Mouse (Mus musculus): ENCODE data around the gene Sash3. TPM values are rescaled to one million over a fixed set of nuclear protein-coding genes. Genes with fewer than 3 reads are reported as not detected.
"Not testable (repeated sequence)": the region's sequence is repeated elsewhere in the genome, so short reads cannot be mapped to it uniquely, and the experiment has no call there.

Gene Sash3
- polyA plus RNA-seq, 1 experiment from 2014 or later = 3.4 TPM

- Histone ChIP-seq H3K27me3 (replicated peaks; ENCODE audit: control insufficient read depth, insufficient read depth, low read length) (no peaks in the 10 kb centered on the region), H3K4me3 (ENCODE audit: low read depth, low read length) (no peak overlapping the region), H3K36me3 (ENCODE audit: control insufficient read depth, insufficient read depth, low read length) (no peaks in the 10 kb centered on the region), H3K9me3 (ENCODE audit: control insufficient read depth, low read length) (no peaks in the 10 kb centered on the region), H3K9ac (ENCODE audit: low read length) (no peak overlapping the region), H3K27ac (ENCODE audit: low read depth) (no peak overlapping the region), H3K4me2 (ENCODE audit: low read length) (no peak overlapping the region), H3K4me1 (replicated peaks; ENCODE audit: control insufficient read depth, insufficient read depth, low read length) (no peaks in the 10 kb centered on the region)
- DNase-seq (ENCODE audit: low spot score) (no peak), ATAC-seq (replicated peaks; ENCODE audit: low FRiP score, low TSS enrichment, low read depth) (no peak)
- 76% methylated on average over 6 of the region's 6 CpGs for WGBS
Measured at GRCm38 (mm10) chrX:48204469-48204868, 58.2 kb downstream of the Sash3 start.

GRCm38 (mm10) chrX:48207761-48208487 is 61.7 kb downstream of the Sash3 start:
- H3K9me3 ChIP-seq (ENCODE audit: control insufficient read depth, low read length) = no peaks in the 10 kb centered on the region
- peak overlapping the region; percentile 60 for H3K9ac ChIP-seq (ENCODE audit: low read length)
- H3K36me3 ChIP-seq (ENCODE audit: control insufficient read depth, insufficient read depth, low read length) = no peaks in the 10 kb centered on the region
- H3K27me3 ChIP-seq (replicated peaks; ENCODE audit: control insufficient read depth, insufficient read depth, low read length) = no peaks in the 10 kb centered on the region
- peak overlapping the region; percentile 57 for H3K4me3 ChIP-seq (ENCODE audit: low read depth, low read length)
- ATAC-seq (replicated peaks; ENCODE audit: low FRiP score, low TSS enrichment, low read depth) (peak; percentile 78), DNase-seq (ENCODE audit: low spot score) (no peak)
- H3K27ac ChIP-seq (ENCODE audit: low read depth) = peak overlapping the region; percentile 48; the same call in 1 of the 2 replicates
- peak overlapping the region; percentile 49 for H3K4me2 ChIP-seq (ENCODE audit: low read length)
- no peaks in the 10 kb centered on the region for H3K4me1 ChIP-seq (replicated peaks; ENCODE audit: control insufficient read depth, insufficient read depth, low read length)
- 9% methylated on average over 33 of the region's 36 CpGs for WGBS

GRCm38 (mm10) chrX:48208519-48209185 is 62.4 kb downstream of the Sash3 start, which contains the start of gene Zdhhc9:
Gene Zdhhc9 (minus strand): TSS chrX:48208878.
- no peaks in the 10 kb centered on the region for H3K9me3 ChIP-seq (ENCODE audit: control insufficient read depth, low read length)
- H3K9ac ChIP-seq (ENCODE audit: low read length) = peak within 1 kb of the TSS; percentile 60
- no peaks in the 10 kb centered on the region for H3K4me1 ChIP-seq (replicated peaks; ENCODE audit: control insufficient read depth, insufficient read depth, low read length)
- DNase-seq (ENCODE audit: low spot score) (peak; percentile 94), ATAC-seq (replicated peaks; ENCODE audit: low FRiP score, low TSS enrichment, low read depth) (peak; percentile 98)
- no peaks in the 10 kb centered on the region for H3K27me3 ChIP-seq (replicated peaks; ENCODE audit: control insufficient read depth, insufficient read depth, low read length)
- no peaks in the 10 kb centered on the region for H3K36me3 ChIP-seq (ENCODE audit: control insufficient read depth, insufficient read depth, low read length)
- H3K4me2 ChIP-seq (ENCODE audit: low read length) = peak within 1 kb of the TSS; percentile 49
- peak within 1 kb of the TSS; percentile 57 for H3K4me3 ChIP-seq (ENCODE audit: low read depth, low read length)
- 14% methylated on average over 33 of the region's 34 CpGs for WGBS
- peak within 1 kb of the TSS; percentile 48; the same call in 1 of the 2 replicates for H3K27ac ChIP-seq (ENCODE audit: low read depth)

- H3K4me1 ChIP-seq (replicated peaks; ENCODE audit: control insufficient read depth, insufficient read depth, low read length); H3K9ac ChIP-seq (ENCODE audit: low read length); ATAC-seq (replicated peaks; ENCODE audit: low FRiP score, low TSS enrichment, low read depth); H3K9me3 ChIP-seq (ENCODE audit: control insufficient read depth, low read length); H3K27me3 ChIP-seq (replicated peaks; ENCODE audit: control insufficient read depth, insufficient read depth, low read length); H3K36me3 ChIP-seq (ENCODE audit: control insufficient read depth, insufficient read depth, low read length); H3K27ac ChIP-seq (ENCODE audit: low read depth); H3K4me3 ChIP-seq (ENCODE audit: low read depth, low read length); DNase-seq (ENCODE audit: low spot score); H3K4me2 ChIP-seq (ENCODE audit: low read length): not testable (repeated sequence)
- 82% methylated on average over 3 of the region's 4 CpGs for WGBS
Measured at GRCm38 (mm10) chrX:48209746-48210145, 63.5 kb downstream of the Sash3 start.

Other genes starting within 250 kb of the Sash3 start
- gene Ocrl, start 234.0 kb upstream of the Sash3 start, polyA plus RNA-seq (2014; fragmentation: Nextera tagmentation; extraction: Ambion mirVana) = 21.5 and 23.9 TPM in 2 replicates
- 4.9 and 5.5 TPM in 2 replicates for gene Apln, start 111.6 kb upstream of the Sash3 start, polyA plus RNA-seq (2014; fragmentation: Nextera tagmentation; extraction: Ambion mirVana)
- gene Xpnpep2, start 37.7 kb upstream of the Sash3 start, polyA plus RNA-seq (2014; fragmentation: Nextera tagmentation; extraction: Ambion mirVana) = 1.7 and 2.2 TPM in 2 replicates
- 6.3 and 8.6 TPM in 2 replicates for gene Zdhhc9, start 62.4 kb downstream of the Sash3 start, polyA plus RNA-seq (2014; fragmentation: Nextera tagmentation; extraction: Ambion mirVana)
- 17.0 and 19.6 TPM in 2 replicates for gene Utp14a, start 110.4 kb downstream of the Sash3 start, polyA plus RNA-seq (2014; fragmentation: Nextera tagmentation; extraction: Ambion mirVana)
- 7.6 and 7.7 TPM in 2 replicates for gene Bcorl1, start 194.9 kb downstream of the Sash3 start, polyA plus RNA-seq (2014; fragmentation: Nextera tagmentation; extraction: Ambion mirVana)